11 mouse cellular contexts compared by ENCODE assay signal in the genomic region with DNA sequence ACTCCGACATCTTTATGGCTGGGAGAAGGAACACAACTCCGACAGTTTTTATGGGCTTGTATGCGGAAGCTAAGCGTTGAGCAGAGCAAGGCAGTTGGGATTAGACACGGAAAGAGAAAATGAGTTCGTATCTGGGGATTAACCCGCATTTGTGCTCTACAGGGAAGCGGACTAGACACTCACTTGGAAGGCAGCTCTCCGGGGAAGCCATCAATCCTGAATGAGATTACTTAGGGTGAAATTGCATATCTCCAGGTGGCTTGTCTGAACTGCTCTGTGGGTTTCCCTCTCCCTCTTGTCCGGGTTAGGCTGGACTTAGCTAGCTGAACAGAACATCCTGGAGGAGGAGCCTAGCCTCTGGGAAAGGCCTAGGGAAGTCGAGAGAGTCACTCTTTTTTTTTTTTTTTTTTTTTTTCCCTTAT. TPM values are rescaled to one million over a fixed set of nuclear protein-coding genes. Genes with fewer than 3 reads are reported as not detected.
DNase-seq lines count a peak whose midpoint lies in the region; ATAC-seq and TF ChIP-seq lines count a peak whose summit lies in the region.
"Had no signal": no experiment of that assay in that cellular context is flagged by ENCODE, and none has a peak within 500 bp of the region (broad histone marks: within the 10 kb centered on the region; RNA-seq: fewer than 3 reads in every experiment).

No protein-coding gene starts in this region.

- peaks cover 86% of the 10 kb centered on the region for H3K27me3 ChIP-seq in midbrain, embryonic 10.5 days (ENCODE audit: low read depth, poor library complexity, severe bottlenecking)
- peaks cover 26% of the 10 kb centered on the region for H3K27me3 ChIP-seq in midbrain, postnatal 0 days (ENCODE audit: insufficient read depth, low read length)
- H3K27me3 ChIP-seq in small intestine, adult 2 months (ENCODE audit: control insufficient read depth, insufficient read depth, low read length) = peaks cover 5% of the 10 kb centered on the region; the same call in 1 of the 2 replicates

- WGBS in midbrain, embryonic 10.5 days = under 1% methylated on average over 11 of the region's 11 CpGs
- 12% methylated on average over 11 of the region's 11 CpGs for WGBS in midbrain, postnatal 0 days
- WGBS in small intestine, adult 2 months = 24% methylated on average over 11 of the region's 11 CpGs

- H3K4me1 ChIP-seq in midbrain, embryonic 10.5 days = peaks cover 54% of the 10 kb centered on the region
- H3K4me1 ChIP-seq in midbrain, postnatal 0 days (ENCODE audit: insufficient read depth, low read length) = peaks cover 4% of the 10 kb centered on the region; the same call in 1 of the 2 replicates
- H3K4me1 ChIP-seq in small intestine, adult 2 months (ENCODE audit: control insufficient read depth, insufficient read depth, insufficient read length, low read length) = no peaks in the 10 kb centered on the region

- peak; percentile 55 for DNase-seq in heart, adult 11 months
- DNase-seq in heart, adult 9 months (ENCODE audit: low spot score in 2 of 2) = no peak
- DNase-seq in midbrain, embryonic 10.5 days (ENCODE audit: low spot score) = peak; percentile 44
- DNase-seq in midbrain, postnatal 0 days (ENCODE audit: low spot score) = no peak
- peak; percentile 32 for DNase-seq in kidney, postnatal 10 days
- DNase-seq in adrenal gland, postnatal 25 days = no peak
- no peak for DNase-seq in ovary, postnatal 14 days (ENCODE audit: low spot score)
- DNase-seq: cerebellum, adult 18-20 months; spleen, adult 18-20 months had no signal

- H3K36me3 ChIP-seq in midbrain, embryonic 10.5 days = no peaks in the 10 kb centered on the region
- H3K36me3 ChIP-seq in midbrain, postnatal 0 days (ENCODE audit: insufficient read depth, low read length) = no peaks in the 10 kb centered on the region
- no peaks in the 10 kb centered on the region for H3K36me3 ChIP-seq in small intestine, adult 2 months (ENCODE audit: control insufficient read depth, insufficient read depth, low read length)

- no peak for TF ChIP-seq CTCF in midbrain, postnatal 0 days (IDR thresholded peaks at IDR 0.05)
- no peak for TF ChIP-seq CTCF in small intestine, adult 2 months (IDR thresholded peaks at IDR 0.05; ENCODE audit: extremely low read depth, insufficient read length, insufficient replicate concordance, low read depth, low read length)

- H3K4me2 ChIP-seq in midbrain, postnatal 0 days (ENCODE audit: low read depth, low read length, poor library complexity, severe bottlenecking) = no peak overlapping the region

- no peak overlapping the region for H3K9ac ChIP-seq in midbrain, postnatal 0 days (replicated peaks; ENCODE audit: low read length, poor library complexity, severe bottlenecking)
- H3K9ac ChIP-seq: liver, embryonic 14.5 days had no signal

- no peak overlapping the region for H3K27ac ChIP-seq in midbrain, embryonic 10.5 days (replicated peaks)
- H3K27ac ChIP-seq in midbrain, postnatal 0 days (ENCODE audit: low read depth, low read length) = no peak overlapping the region
- H3K27ac ChIP-seq in small intestine, adult 2 months (ENCODE audit: insufficient read depth, low read depth, low read length) = peak overlapping the region; percentile 38; the same call in 1 of the 2 replicates
- H3K27ac ChIP-seq: liver, embryonic 14.5 days had no signal

- H3K4me3 ChIP-seq in midbrain, embryonic 10.5 days = no peak overlapping the region; the same call in 1 of the 2 replicates
- no peak overlapping the region for H3K4me3 ChIP-seq in midbrain, postnatal 0 days (ENCODE audit: low read depth, low read length)
- H3K4me3 ChIP-seq in small intestine, adult 2 months (ENCODE audit: low read depth, low read length) = peak overlapping the region; percentile 15; the same call in 1 of the 2 replicates

- no peak for ATAC-seq in midbrain, postnatal 0 days (ENCODE audit: low FRiP score)

- no peak for TF ChIP-seq POLR2A in small intestine, adult 2 months (IDR thresholded peaks at IDR 0.05; ENCODE audit: low read depth, low read length)

- H3K9me3 ChIP-seq in midbrain, embryonic 10.5 days (replicated peaks) = peaks cover 7% of the 10 kb centered on the region
- no peaks in the 10 kb centered on the region for H3K9me3 ChIP-seq in midbrain, postnatal 0 days (ENCODE audit: low read length)

RNA-seq across cellular contexts. Expression of a gene that starts 4.5 kb away (rescaled TPM):
- polyA plus RNA-seq in midbrain, embryonic 10.5 days (2016; fragmentation: Nextera tagmentation; extraction: Ambion mirVana) = 2.0 and 3.5 TPM in 2 replicates
- 34.7 and 39.8 TPM in 2 replicates for total RNA-seq in midbrain, postnatal 0 days (2014; rRNA removed)
- 16.4 and 17.1 TPM in 2 replicates for polyA plus RNA-seq in midbrain, postnatal 0 days (2015; fragmentation: Nextera tagmentation; extraction: Ambion mirVana)
- polyA plus RNA-seq in small intestine, adult 2 months (2012; rRNA removed) = 0.42 and 0.72 TPM in 2 replicates
- total RNA-seq in adrenal gland, postnatal 25 days (2021) = 9.0 and 19.4 TPM in 2 replicates

Comparison
In these comparisons a context has a peak if more than half of its experiments do, and no peak if none do; other contexts are left out.
1. DNase-seq: peak in heart, adult 11 months (single experiment), midbrain, embryonic 10.5 days (single experiment) and kidney, postnatal 10 days (single experiment); none in heart, adult 9 months (0 of 2), midbrain, postnatal 0 days (single experiment), adrenal gland, postnatal 25 days (single experiment) and ovary, postnatal 14 days (single experiment).